Mouse (Mus musculus) hindbrain, embryonic 14.5 days (tissue): ENCODE measurements around the gene Fgf15. TPM values are rescaled to one million over a fixed set of nuclear protein-coding genes. Genes with fewer than 3 reads are reported as not detected.
A peak's percentile ranks its signal among the peaks of the same experiment; 100 is the strongest.

Experiments used
- ATAC-seq: fragments of 200-750 bp; cut with Nextera tagmentation; 2 replicates; pipeline ENCODE4 v1.8.0; 2017; ENCODE audit warnings: moderate number of reproducible peaks, mild to moderate bottlenecking, moderate TSS enrichment, moderate library complexity; ENCODE audit not compliant: low FRiP score
- DNase-seq: peaks from one replicate; pipeline ENCODE4 v3.0.0-alpha.2; 2015; ENCODE audit warnings: low spot score
- H3K27ac ChIP-seq: fragments of 300-500 bp; sonication (generic); 2 replicates; pipeline ENCODE4 v1.5.1; 2014; ENCODE audit warnings: mild to moderate bottlenecking, moderate library complexity
- H3K27me3 ChIP-seq: fragments of 300-500 bp; sonication (generic); 2 replicates; pipeline ENCODE4 v1.6.1; 2014; ENCODE audit warnings: mild to moderate bottlenecking, low read length, mixed read lengths; ENCODE audit not compliant: control insufficient read depth, insufficient read depth
- H3K36me3 ChIP-seq: fragments of 300-500 bp; sonication (generic); replicated peaks from 2 replicates; pipeline ENCODE4 v1.6.1; 2014; ENCODE audit not compliant: control insufficient read depth, insufficient read depth
- H3K4me1 ChIP-seq: fragments of 300-500 bp; sonication (generic); replicated peaks from 2 replicates; pipeline ENCODE4 v1.6.1; 2014; ENCODE audit warnings: antibody characterized with exemption, low read length, mixed read lengths; ENCODE audit not compliant: control insufficient read depth, insufficient read depth
- H3K4me2 ChIP-seq: fragments of 300-500 bp; sonication (generic); replicated peaks from 2 replicates; pipeline ENCODE4 v1.6.1; 2014; ENCODE audit warnings: mild to moderate bottlenecking, moderate library complexity
- H3K4me3 ChIP-seq: fragments of 300-500 bp; sonication (generic); replicated peaks from 2 replicates; pipeline ENCODE4 v1.5.1; 2014; ENCODE audit warnings: mild to moderate bottlenecking, low read length
- H3K9ac ChIP-seq: fragments of 300-500 bp; sonication (generic); 2 replicates; pipeline ENCODE4 v1.6.1; 2014
- H3K9me3 ChIP-seq: fragments of 300-500 bp; sonication (generic); 2 replicates; pipeline ENCODE4 v1.6.1; 2016; ENCODE audit warnings: low read length; ENCODE audit not compliant: control insufficient read depth
- WGBS: fragments of 180-500 bp; shearing (Covaris S2); extraction: QIAGEN DNeasy Blood & Tissue Kit; methylation state at CpG from one replicate; pipeline ENCODE4 v1.1.7; 2014; 5-methylcytosine and 5-hydroxymethylcytosine counted together
- polyA plus RNA-seq: library from polyadenylated mRNA; unstranded; fragments of >200 nt; fragmentation: Nextera tagmentation; extraction: Ambion mirVana; gene quantifications from 2 replicates; pipeline ENCODE4 v1.2.1, GENCODE M21; 2014

The Fgf15 gene
- polyA plus RNA-seq, 1 experiment from 2014 or later = 13.7 TPM

- H3K4me1 ChIP-seq = peaks cover 16% of the 10 kb centered on the region
- 93% methylated on average over 8 of the region's 8 CpGs for WGBS
- no peak overlapping the region for H3K4me3 ChIP-seq
- ATAC-seq (no peak), DNase-seq (no peak)
- H3K27me3 ChIP-seq = peaks cover 11% of the 10 kb centered on the region; the same call in 1 of the 2 replicates
- no peaks in the 10 kb centered on the region for H3K9me3 ChIP-seq
- H3K36me3 ChIP-seq = peaks cover 4% of the 10 kb centered on the region; the same call in 1 of the 2 replicates
- H3K9ac ChIP-seq = no peak overlapping the region
- H3K27ac ChIP-seq = no peak overlapping the region
- H3K4me2 ChIP-seq = no peak overlapping the region
These were observed 37.5 kb downstream of the Fgf15 start for GRCm38 (mm10) chr7:144933796-144934195.

GRCm38 (mm10) chr7:144934901-144935300 is 38.6 kb downstream of the Fgf15 start:
- Histone ChIP-seq H3K4me1 (peaks cover 27% of the 10 kb centered on the region), H3K9me3 (no peaks in the 10 kb centered on the region)
- 47% methylated on average over 5 of the region's 5 CpGs for WGBS

GRCm38 (mm10) chr7:144935563-144935962 is 39.2 kb downstream of the Fgf15 start:
- Histone ChIP-seq H3K27me3 (peaks cover 28% of the 10 kb centered on the region), H3K4me2 (no peak overlapping the region), H3K36me3 (peaks cover 4% of the 10 kb centered on the region; the same call in 1 of the 2 replicates), H3K9me3 (no peaks in the 10 kb centered on the region), H3K4me1 (peaks cover 33% of the 10 kb centered on the region), H3K4me3 (no peak overlapping the region), H3K27ac (no peak overlapping the region), H3K9ac (no peak overlapping the region)
- 49% methylated on average over 5 of the region's 5 CpGs for WGBS
- no peak for ATAC-seq
- DNase-seq = no peak

More at GRCm38 (mm10) chr7:144934901-144935300, 38.6 kb downstream of the Fgf15 start:
- Histone ChIP-seq H3K4me2 (no peak overlapping the region), H3K27ac (no peak overlapping the region), H3K27me3 (peaks cover 21% of the 10 kb centered on the region), H3K9ac (no peak overlapping the region), H3K4me3 (no peak overlapping the region), H3K36me3 (peaks cover 4% of the 10 kb centered on the region; the same call in 1 of the 2 replicates)
- DNase-seq = no peak
- ATAC-seq = no peak

- DNase-seq = no peak
- Histone ChIP-seq H3K27ac (no peak overlapping the region), H3K9me3 (no peaks in the 10 kb centered on the region), H3K4me3 (no peak overlapping the region), H3K9ac (no peak overlapping the region), H3K27me3 (peaks cover 36% of the 10 kb centered on the region), H3K36me3 (peaks cover 4% of the 10 kb centered on the region; the same call in 1 of the 2 replicates), H3K4me2 (no peak overlapping the region; the same call in 1 of the 2 replicates), H3K4me1 (peaks cover 41% of the 10 kb centered on the region)
- no peak for ATAC-seq
- 76% methylated on average over 4 of the region's 4 CpGs for WGBS
These were observed 40.1 kb downstream of the Fgf15 start for GRCm38 (mm10) chr7:144936311-144936880.

- Histone ChIP-seq H3K9ac (peak overlapping the region; percentile 60), H3K27ac (peak overlapping the region; percentile 43; the same call in 1 of the 2 replicates), H3K4me1 (peaks cover 50% of the 10 kb centered on the region), H3K9me3 (no peaks in the 10 kb centered on the region), H3K27me3 (peaks cover 47% of the 10 kb centered on the region), H3K4me2 (peak overlapping the region; percentile 97), H3K36me3 (peaks cover 4% of the 10 kb centered on the region; the same call in 1 of the 2 replicates), H3K4me3 (peak overlapping the region; percentile 45)
- ATAC-seq (peak; percentile 64; the same call in 1 of the 2 replicates), DNase-seq (peak; percentile 94)
- WGBS = 2% methylated on average over 20 of the region's 20 CpGs
These were observed 41.2 kb downstream of the Fgf15 start for GRCm38 (mm10) chr7:144937490-144937889.

- Histone ChIP-seq H3K36me3 (0 out of 2 replicates have a peak, but pooled peaks cover under 1% of the 10 kb centered on the region), H3K4me1 (peaks cover 55% of the 10 kb centered on the region), H3K4me3 (peak overlapping the region; percentile 45), H3K27me3 (peaks cover 52% of the 10 kb centered on the region), H3K4me2 (peak overlapping the region; percentile 97), H3K27ac (peak overlapping the region; percentile 43; the same call in 1 of the 2 replicates), H3K9ac (peak overlapping the region; percentile 60), H3K9me3 (no peaks in the 10 kb centered on the region)
- DNase-seq = no peak
- WGBS = 1% methylated on average over 39 of the region's 39 CpGs
- peak; percentile 12; the same call in 1 of the 2 replicates for ATAC-seq
These were observed 41.7 kb downstream of the Fgf15 start for GRCm38 (mm10) chr7:144937899-144938517.

- Histone ChIP-seq H3K36me3 (no peaks in the 10 kb centered on the region), H3K9me3 (no peaks in the 10 kb centered on the region), H3K4me2 (peak overlapping the region; percentile 97), H3K27me3 (peaks cover 58% of the 10 kb centered on the region), H3K27ac (no peak overlapping the region), H3K9ac (peak overlapping the region; percentile 60), H3K4me3 (peak overlapping the region; percentile 45), H3K4me1 (peaks cover 57% of the 10 kb centered on the region)
- under 1% methylated on average over 32 of the region's 32 CpGs for WGBS
- ATAC-seq (no peak), DNase-seq (no peak)
These were observed 42.5 kb downstream of the Fgf15 start for GRCm38 (mm10) chr7:144938661-144939343.

- DNase-seq (peak; percentile 72), ATAC-seq (peak; percentile 36; the same call in 1 of the 2 replicates)
- H3K36me3 ChIP-seq = no peaks in the 10 kb centered on the region
- H3K9ac ChIP-seq = peak within 1 kb of the TSS; percentile 60
- peaks cover 58% of the 10 kb centered on the region for H3K27me3 ChIP-seq
- no peaks in the 10 kb centered on the region for H3K9me3 ChIP-seq
- peak within 1 kb of the TSS; percentile 97 for H3K4me2 ChIP-seq
- under 1% methylated on average over 40 of the region's 45 CpGs for WGBS
- H3K4me3 ChIP-seq = peak within 1 kb of the TSS; percentile 45
- peaks cover 57% of the 10 kb centered on the region for H3K4me1 ChIP-seq
- H3K27ac ChIP-seq = peak within 1 kb of the TSS; percentile 65
These were observed 43.1 kb downstream of the Fgf15 start, which contains the start of gene Ccnd1 for GRCm38 (mm10) chr7:144939344-144940002. Gene Ccnd1 (minus strand): TSS chr7:144939925.
